Mouse (Mus musculus) heart, postnatal 10 days (tissue): ENCODE measurements around the gene Bola1. TPM values are rescaled to one million over a fixed set of nuclear protein-coding genes. Genes with fewer than 3 reads are reported as not detected.
A peak's percentile ranks its signal among the peaks of the same experiment; 100 is the strongest.
"Not testable (repeated sequence)": the region's sequence is repeated elsewhere in the genome, so short reads cannot be mapped to it uniquely, and the experiment has no call there.

Experiments used
- DNase-seq, 2 experiments: peaks; one replicate each; pipeline ENCODE4 v3.0.0; 2021
- intact Hi-C: fragments of 180-260 bp; cut with DNase I; formaldehyde crosslinking; loops from one replicate; pipeline ENCODE4 v1.15.1; 2025
- total RNA-seq, 2 experiments: library from RNA; stranded (reverse); gene quantifications; 2 replicates each; pipeline ENCODE4 v1.2.3; 2021

Gene Bola1
- total RNA-seq, 2 experiments from 2014 or later = 19.3 to 19.6 TPM

DNA sequence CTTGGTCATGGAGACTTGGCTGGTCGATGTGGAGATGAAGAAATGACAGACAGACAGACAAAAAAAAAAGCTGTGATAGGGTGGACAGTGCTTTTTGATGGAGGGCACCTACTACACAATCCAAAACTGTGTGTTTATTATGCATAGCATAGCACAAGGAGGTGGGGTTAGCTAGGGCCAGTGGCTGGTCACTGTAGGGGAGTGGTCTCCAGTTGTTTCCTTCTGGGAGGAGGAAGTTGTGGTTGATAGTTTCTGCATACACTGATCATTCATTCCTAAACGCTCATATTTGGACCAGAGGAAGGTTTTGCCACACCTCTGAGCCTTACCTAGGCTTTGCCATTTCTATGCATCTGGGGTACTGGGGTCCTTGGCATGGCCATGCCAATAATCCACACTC, 10.9 kb upstream of the Bola1 start:
- no peak for DNase-seq
- intact Hi-C loops = no loop called here

DNA sequence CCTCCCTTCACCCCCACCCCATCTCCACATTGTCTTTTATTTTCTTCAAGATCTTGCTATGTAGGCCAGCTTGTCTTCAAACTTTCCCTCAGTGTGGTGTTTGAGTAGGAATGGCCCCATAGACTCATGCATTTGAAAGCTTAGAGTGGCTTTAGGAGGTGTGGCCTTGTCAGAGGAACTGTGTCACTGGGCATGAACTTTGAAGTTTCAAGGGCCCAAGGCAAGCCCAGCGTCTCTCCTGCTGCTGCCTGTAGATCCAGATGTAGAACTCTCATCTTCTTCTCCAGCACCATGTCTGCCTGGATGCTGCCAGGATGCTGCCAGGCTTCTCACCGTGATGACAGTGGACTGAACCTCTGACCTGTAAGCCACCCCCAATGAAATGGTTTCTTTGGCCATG, 9.3 kb upstream of the Bola1 start:
- intact Hi-C loops = no loop called here
- no peak for DNase-seq

DNA sequence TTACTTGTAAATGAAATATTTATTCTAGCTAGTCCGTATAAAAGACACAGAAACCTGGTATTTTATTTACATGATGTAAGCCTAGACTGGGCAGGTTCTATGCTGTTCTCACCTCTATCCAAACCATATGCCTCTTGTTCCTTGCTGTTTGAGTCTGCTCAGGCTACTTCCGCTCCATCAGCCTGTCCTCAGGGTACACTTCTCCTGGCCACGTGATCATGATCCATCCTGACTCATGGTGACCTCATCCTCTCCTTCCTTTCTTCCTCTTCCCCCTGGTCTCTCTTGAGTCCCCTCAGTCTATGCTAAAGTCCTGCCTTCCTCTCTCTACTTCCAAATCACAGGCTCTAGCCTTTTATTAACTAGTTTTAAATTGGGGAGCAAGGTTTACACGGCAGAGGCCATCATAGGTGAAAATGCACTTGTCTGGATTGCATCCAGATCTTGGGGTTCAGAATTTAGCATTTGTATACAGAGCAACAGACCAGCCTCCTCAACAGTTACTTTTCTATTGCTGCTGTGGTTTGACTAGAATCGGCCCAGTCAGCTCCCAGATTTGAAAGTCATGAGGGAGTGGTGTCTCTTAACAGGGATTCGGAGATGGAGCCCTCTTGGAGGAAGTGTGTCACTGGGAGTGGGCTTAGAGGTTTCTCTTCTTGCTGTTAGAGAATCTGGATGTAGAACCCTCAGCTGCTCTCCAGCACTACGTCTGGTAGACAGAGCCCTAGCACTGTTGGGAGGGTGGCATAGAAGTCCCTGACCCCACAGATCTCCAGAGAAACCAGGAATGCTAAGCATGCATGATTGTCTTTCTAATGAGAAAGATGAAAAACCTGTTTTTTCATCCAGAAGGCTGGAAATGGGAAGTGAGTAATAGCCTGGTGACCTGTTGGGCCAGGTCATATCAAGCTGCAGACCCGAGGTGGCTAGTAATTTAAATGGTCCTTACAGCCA, 7.5 kb upstream of the Bola1 start:
- intact Hi-C loops = no loop called here
- DNase-seq = no peak

DNA sequence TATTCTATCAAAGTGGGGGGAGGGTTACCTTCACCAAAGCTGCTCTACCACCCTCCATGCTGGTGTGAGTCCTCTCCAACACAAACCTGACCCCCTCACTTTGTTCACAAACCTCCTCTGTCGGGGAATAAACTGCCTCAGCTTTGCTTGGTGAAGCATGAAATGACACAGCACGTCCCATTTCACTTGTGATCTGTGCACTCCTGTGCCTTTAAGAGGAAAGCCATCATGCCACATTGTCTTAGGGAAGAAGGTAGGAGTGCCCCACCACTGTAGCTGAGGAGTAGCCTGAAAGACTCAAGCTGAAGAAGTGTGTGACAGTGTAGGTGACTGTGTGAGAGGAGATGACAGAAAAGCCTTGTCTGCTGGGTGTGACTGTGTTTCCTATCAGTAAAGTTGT, 5.9 kb upstream of the Bola1 start:
- DNase-seq = no peak
- intact Hi-C loops = no loop called here

DNA sequence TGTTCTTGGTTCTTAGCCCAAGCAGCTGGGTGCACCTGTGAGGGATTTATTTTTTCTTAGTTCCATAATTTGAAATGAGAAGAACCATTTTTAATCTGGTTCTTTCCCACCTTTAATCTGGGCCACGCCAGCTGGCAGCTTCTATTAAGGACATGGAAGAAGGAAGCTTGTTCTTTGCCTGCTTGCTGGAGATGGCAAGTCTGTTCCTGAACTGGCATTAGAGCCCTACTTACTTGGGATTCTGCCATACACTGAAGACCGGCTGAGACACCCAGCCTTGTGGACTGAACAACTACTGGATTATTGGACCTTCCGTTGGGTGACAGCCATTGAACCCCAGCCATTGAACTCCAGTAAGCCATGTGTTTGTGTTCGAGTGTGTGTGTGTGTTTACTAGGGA, 3.3 kb upstream of the Bola1 start:
- DNase-seq = no peak
- intact Hi-C loops = loop anchor here (2.0 kb wide), 1 partner anchor 14 kb away; no protein-coding TSS in a partner anchor

DNA sequence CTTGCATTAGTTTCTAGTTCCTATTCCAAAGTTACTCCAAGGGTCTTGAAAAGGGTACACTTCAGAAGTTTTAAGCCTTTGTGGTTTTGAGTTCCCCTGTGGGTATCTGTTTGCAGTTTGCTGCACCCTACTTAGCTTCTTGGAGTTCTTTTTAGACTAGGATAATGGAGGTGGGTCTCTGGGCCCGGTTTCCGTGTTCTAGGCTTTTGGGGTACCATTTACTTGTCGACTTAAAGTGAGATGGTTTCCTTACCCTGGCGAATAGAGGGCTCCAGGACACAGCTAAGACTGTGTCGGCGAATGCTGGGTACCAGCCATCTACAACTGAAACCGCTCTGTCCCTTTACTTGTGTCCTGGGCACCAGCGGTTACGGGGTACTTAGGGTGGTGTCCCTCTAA, 2.1 kb upstream of the Bola1 start:
- intact Hi-C loops = loop anchor here (2.0 kb wide), 2 partner anchors 15 to 47 kb away; no protein-coding TSS in a partner anchor
- no peak for DNase-seq

DNA sequence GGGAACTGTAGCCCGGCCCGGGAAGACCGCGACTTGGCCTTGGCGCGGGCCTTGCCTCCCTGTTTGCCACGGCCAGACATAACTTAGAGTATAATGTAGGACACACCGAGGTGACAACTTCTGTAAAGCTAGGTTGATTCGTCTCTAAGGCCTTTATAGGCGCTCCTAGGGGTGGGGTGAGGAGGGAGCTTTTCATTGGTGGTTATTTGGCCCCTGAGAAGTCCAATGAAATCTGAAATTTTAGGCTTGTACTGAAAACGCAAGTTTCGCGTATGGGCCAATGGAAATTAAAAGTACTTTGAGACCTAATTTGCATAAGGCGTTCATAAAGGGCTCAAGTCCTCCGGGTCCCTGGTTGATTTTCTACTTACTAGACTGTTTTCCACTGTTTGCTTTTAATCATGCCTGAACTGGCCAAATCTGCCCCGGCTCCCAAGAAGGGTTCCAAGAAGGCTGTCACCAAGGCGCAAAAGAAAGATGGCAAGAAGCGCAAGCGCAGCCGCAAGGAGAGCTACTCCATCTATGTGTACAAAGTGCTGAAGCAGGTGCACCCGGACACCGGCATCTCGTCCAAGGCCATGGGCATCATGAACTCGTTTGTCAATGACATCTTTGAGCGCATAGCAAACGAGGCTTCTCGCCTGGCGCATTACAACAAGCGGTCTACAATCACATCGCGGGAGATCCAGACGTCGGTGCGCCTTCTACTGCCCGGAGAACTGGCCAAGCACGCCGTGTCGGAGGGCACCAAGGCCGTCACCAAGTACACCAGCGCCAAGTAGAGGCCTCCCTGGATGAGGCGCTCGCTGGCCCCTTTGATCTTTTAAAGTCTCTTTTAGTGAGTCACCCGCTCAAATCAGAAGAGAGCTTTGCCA, 1.5 kb upstream of the Bola1 start, which contains the start of the genes Hist2h2ac and Hist2h2be:
Hist2h2ac (minus strand) TSS at position 116 of the 875 bp plus-strand sequence.
Hist2h2be (plus strand) TSS at position 355 of the 875 bp plus-strand sequence.
- DNase-seq = peak; percentile 91 to 93
- intact Hi-C loops = loop anchor here (2.0 kb wide), 1 partner anchor 46 kb away; no protein-coding TSS in a partner anchor

DNA sequence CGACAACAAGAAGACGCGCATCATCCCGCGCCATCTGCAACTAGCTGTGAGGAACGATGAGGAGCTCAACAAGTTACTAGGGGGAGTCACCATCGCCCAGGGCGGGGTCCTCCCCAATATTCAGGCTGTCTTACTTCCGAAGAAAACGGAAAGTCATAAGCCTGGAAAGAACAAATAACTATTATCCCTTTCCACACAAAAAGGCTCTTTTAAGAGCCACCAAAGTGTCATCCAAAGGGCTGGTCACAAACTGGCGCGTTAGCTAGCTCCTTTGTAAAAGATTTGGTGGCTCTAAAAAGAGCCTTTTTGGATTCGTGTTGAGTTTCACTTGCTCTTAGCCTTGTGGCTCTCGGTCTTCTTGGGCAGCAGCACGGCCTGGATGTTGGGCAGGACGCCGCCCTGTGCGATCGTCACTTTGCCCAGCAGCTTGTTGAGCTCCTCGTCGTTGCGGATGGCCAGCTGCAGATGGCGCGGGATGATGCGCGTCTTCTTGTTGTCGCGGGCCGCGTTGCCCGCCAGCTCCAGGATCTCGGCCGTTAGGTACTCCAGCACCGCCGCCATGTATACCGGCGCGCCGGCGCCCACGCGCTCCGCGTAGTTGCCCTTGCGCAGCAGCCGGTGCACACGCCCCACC, 739 bp upstream of the Bola1 start:
- intact Hi-C loops = loop anchor here (2.0 kb wide), 1 partner anchor 45 kb away; no protein-coding TSS in a partner anchor
- peak in 1 of 2 experiments; percentile 42 for DNase-seq

DNA sequence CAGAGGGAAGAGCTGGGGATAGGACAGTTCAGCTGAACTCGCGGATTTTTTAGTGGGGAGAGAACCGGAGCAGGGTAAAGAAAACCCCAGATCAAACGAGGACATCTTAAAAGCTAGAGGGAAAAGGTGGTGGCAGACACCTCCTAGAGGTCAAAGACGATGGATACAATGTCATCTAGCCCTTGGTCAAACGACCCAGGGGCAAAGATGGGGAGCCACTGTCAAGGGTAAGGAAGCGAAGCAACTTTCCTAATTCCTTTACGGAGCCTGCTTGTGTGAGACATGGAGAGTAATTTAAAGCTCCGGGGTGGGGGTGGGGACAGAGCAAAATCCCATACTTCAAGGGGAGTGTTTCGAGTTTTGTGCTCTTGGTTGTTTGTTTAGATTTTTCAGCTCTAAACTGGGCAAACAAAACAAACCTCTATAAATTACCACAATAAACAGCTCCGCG, 293 bp downstream of the Bola1 start:
- peak; percentile 53 to 64 for DNase-seq
- intact Hi-C loops = loop anchor here (5.0 kb wide), 1 partner anchor 152 kb away; no protein-coding TSS in a partner anchor

DNA sequence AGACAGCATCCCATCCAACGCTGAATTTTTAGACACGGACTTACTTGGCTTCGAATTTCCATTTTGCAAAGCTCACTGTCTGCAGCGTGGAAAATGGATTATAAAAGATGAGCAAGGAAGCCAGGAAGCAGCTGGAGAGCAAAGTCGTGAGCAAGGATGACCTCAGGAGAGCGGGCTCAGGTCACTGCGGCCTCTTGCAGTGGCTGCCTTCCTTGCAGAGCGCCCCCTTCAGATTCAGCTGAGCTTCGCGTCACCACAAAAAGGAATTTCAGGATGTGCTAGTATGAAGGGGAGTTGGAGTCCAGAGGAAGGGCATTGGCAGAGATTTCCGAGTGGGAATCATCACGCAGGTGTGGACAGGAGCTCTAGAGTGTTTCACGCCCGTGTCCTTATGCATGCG, 10.3 kb downstream of the Bola1 start:
- intact Hi-C loops = no loop called here

DNA sequence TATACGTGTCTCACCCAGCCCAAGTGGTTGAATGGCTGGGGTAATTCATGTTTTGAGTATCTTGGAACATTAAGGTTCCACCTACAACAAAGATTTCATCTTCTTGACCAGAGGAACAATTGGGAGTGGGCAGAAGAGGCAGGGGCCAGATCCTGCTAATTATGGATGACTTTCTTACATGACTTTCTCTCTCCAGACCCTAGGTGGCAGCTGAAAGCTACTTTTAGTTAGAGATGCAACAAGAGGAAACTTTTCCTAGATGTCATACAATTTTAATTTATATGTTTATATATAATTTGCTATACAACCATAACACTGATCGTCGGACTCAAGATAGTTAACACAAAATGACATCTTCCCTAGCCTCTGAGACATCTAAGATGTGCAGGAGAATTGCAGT, 11.7 kb downstream of the Bola1 start:
- no peak for DNase-seq
- intact Hi-C loops = no loop called here

More for the DNA sequence above, 10.3 kb downstream of the Bola1 start:
- peak in 1 of 2 experiments; percentile 47 for DNase-seq

DNA sequence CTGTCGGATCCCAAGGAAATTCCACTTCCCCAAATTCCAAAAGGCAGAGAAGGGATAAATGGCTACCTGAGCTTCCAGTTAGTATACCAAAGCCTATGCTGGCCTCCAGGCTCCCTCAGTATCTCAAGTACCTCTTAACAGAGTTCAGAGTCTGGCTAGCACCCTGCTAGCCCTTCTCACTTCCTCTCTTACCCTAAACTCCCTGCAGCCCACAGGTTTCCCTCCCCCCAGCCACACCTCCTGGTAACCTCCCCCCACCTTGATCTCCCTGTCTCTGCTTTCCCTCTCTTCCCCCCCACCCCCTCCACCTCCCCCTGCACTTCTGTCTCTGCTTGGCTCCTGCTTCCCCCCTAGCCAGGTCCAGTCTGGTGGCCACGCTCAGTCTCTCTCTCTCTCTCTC, 19.8 kb downstream of the Bola1 start:
- DNase-seq = no peak
- intact Hi-C loops = no loop called here

DNA sequence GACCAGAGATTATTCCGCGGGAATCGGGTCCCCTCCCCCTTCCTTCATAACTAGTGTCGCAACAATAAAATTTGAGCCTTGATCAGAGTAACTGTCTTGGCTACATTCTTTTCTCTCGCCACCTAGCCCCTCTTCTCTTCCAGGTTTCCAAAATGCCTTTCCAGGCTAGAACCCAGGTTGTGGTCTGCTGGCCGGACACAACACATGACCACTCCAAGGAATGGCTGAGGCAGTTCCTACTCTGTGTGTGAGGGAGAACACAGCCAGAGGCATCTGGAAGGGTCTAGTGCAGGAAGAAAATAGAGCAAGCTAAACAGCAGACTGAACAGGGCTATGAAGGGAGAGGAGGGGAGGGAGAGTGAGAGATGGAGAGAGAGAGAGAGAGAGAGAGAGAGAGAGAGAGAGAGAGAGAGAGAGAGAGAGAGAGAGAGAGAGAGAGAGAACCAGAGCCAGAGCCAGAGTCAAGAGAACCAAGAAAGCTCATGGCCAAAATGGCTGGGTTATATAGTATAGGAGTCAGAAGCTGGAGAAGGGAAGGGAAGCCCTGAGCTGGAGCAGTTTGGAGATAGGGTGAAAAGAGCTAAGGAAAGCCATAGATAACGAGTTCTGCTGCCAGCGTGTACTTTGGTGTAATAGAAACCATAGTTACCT, 20.8 kb downstream of the Bola1 start:
- intact Hi-C loops, DNase-seq: not testable (repeated sequence)

DNA sequence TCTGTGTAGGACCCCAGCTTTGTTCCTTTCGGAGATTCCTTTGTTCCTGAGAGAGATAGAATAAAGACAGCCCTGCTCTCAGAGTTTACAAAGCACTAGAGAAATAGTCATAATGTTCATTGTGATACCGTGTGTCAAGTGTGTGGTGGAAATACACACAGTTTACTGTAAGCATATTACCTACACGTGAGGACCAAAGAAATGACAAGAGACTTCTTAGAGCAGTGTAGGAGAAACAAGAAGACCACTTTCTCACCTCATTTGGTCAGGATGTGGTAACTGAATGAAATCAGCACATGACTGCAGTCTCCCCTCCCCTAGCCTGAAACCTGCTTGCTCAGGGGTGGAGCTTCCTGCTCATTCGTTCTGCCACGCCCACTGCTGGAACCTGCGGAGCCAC, 21.3 kb downstream of the Bola1 start:
- no peak for DNase-seq
- intact Hi-C loops = no loop called here

DNA sequence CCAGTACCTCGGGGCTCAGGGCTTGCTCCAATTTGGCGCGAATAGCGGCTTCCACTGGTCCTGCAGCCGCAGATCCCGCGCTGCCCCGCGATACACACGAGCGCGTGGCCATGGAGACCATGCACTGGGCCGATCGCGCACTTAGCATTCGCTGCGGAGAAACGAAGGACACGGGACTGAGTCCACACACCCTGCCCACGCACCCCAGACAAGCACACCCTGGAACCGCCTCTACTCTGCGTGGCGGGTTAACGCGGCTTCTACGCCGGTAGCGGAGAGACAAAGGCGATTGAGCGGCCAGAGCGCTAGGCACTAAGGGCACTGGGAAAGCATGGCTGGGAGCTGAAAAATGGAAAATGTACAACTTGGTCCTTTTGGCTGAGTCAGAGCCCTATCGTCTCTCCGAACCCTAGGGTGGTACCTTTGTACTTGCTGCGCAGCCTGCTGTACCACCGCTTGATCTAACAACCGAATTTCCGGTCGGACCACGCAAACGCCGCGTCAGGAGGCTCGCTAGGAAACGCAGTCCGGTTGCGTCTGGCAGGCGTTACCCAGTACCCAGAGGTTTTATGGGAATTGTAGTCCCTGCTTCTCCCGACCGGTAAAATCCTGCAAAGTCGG, 22.3 kb downstream of the Bola1 start:
- intact Hi-C loops = no loop called here
- DNase-seq = peak; percentile 89 to 91

DNA sequence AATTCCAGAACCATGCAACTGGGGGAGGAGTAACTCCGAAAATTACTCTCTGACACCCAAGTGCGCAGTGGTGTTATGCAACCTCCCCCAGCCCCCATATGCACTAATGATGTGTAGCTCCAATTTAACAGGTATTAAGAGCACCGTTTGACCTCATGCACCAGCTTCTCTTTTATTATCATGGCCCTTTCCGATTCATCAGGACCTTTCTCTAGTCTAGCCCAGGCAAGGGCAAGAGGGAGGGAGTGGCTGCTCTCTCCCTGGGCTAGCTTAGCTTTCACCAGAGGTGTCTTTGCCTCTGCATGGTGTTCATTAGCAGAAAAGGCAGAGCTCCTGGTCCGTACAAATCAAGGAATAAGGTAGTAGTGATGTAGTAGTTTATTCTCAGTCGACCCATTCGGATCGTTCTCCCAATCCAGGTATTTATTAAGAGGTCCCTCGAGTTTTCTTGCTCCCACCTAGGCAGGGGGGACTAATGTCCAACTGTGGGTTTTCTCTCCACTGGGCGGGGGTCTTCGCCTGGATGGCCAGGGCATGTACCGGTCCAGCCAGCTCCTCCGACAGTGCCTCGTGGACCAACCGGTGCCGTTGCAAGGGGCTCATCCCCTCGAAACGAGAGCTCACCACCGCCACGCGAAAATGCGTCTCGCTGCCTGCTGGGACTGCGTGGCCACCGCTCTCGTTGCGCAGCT, 22.9 kb downstream of the Bola1 start:
- DNase-seq = no peak
- intact Hi-C loops = no loop called here

DNA sequence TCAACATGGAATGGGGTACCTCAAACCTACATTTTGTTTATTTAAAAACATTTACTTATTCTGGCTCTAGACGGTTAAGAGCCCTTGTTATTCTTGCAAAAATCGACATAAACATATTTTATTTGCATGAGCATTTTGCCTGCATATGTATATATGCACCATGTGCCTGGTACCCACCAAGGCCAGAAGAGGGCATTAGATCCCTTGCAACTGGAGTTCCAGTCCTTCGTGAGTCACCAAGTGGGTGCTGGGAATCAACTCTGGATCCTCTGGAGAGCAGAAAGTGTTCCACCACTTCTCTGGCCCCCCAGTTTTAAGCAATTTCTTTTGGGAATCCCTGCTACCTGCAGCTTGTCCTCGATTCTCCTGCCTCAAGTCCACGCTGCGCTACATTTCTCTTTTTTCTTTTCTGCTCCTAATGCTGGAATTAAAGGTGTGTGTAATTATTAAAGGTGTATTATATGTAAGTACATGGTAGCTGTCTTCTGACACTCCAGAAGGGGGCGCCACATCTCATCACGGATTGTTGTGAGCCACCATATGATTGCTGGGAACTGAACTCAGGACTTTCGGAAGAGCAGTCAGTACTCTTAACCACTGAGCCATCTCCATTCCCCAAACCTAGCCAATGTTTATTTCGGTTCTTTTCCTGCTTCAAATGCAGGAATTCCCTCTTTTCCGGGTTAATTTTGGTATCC, 23.7 kb downstream of the Bola1 start:
- intact Hi-C loops = no loop called here
- DNase-seq = peak in 1 of 2 experiments; percentile 24

DNA sequence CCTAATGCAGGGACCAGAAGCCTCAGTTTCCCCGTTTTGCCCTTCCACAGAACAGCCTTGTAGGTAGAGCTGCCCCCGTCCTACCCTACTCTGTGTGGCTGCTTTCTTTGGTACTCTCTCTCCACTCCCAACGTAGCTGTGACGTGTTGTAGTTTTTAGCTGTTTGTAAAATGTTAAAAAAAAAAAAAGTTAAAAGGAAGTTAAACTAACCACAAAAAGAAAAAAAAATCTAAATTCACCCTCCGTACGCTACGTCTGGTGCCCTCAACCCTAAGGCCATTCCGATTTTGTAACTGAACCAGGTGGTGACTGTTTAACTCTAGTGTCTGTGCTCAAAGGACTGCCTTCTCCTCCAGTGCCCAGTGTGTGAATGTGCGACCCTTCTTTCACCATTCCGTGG, 24.5 kb downstream of the Bola1 start:
- no peak for DNase-seq
- intact Hi-C loops = no loop called here
